Mouse (Mus musculus): ENCODE results near the gene Wdr41. TPM values are rescaled to one million over a fixed set of nuclear protein-coding genes. Genes with fewer than 3 reads are reported as not detected.

Wdr41 gene
- total RNA-seq, 1 experiment from 2014 or later: 18.5 TPM

DNA sequence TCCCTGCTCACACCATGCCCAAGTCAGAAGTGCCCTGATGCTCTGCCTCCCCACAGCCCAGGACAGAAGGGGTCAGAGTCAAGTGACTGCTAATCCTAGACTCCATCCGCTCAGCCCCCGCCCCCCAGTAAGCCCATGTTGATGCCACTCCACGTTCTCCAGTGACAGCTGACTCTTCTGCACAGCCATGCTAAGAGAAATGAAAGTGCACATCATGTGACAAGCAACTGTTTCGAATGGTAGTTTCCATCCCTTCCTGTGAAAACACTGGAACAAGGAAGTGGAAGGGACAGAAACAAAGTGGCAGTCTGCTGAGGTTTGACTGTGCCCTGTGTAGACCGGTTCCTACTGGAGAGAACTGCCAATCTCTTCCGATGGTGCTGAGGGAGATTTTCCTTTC lies 56.8 kb downstream of the Wdr41 start:
- ATAC-seq (replicated peaks; ENCODE audit: low read depth, poor library complexity, severe bottlenecking): peak; percentile 54; the same call in 1 of the 2 replicates

DNA sequence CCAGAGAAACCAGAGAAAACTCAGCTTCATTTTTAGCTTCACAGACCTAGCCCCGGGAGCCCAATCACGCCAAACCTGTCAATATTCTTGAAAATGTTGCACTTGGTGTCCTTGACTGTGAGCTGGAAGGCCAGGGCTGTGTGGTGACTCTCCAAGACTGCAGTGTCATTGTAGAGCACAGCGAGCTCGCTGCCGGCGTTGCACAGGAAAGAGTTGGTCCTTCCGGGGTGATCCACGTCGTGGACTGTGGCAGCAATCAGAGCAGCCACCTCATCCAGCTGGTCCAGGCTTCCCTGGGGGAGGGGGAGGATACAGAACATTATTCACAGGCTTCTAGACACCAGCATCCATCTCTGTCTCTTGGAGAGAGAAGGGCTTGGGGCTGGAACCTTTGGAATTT lies 58.0 kb downstream of the Wdr41 start:
- peak; percentile 50; the same call in 1 of the 2 replicates for ATAC-seq (replicated peaks; ENCODE audit: low read depth, poor library complexity, severe bottlenecking)

DNA sequence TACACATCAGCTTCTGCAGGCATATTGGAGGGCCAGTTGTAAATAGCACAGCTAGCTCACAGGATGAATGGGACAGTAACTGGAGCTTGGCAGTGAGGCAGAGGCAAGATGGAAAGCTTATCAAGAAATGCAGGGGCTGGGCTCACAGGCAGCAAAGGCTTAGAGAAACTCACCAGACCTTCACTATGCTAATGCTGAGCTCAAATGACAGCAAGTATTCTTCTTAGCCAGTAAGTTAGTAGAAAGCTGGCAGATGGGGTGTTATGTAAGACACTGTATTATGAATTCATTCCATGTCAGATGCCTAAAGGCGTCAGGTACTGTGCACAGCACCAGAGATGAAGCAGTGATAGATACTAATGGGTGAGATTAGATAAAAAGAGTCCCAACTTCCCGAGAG lies 58.6 kb downstream of the Wdr41 start:
- no peak for ATAC-seq (replicated peaks; ENCODE audit: low read depth, poor library complexity, severe bottlenecking)

DNA sequence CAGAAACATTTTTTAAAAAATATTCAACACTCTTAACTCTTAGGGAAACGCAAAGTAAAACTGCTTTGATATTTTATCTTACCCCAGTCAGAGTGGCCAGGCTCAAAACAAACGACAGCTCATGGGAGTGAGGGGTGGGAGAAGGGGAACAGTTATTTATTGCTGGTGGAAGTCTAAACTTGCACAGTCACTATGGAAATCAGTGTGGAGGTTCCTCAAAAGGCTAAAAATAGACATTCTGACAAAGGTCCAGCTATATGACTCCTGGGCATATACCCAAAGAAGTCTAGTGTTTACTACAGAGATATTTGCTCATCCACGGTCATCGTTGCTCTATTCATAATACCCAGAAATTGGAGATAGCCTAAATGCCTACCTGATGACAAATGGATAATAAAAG lies 62.1 kb downstream of the Wdr41 start:
- 0 out of 2 replicates have a peak, but pooled peaks have one; percentile 22 for ATAC-seq (replicated peaks; ENCODE audit: low read depth, poor library complexity, severe bottlenecking)

DNA sequence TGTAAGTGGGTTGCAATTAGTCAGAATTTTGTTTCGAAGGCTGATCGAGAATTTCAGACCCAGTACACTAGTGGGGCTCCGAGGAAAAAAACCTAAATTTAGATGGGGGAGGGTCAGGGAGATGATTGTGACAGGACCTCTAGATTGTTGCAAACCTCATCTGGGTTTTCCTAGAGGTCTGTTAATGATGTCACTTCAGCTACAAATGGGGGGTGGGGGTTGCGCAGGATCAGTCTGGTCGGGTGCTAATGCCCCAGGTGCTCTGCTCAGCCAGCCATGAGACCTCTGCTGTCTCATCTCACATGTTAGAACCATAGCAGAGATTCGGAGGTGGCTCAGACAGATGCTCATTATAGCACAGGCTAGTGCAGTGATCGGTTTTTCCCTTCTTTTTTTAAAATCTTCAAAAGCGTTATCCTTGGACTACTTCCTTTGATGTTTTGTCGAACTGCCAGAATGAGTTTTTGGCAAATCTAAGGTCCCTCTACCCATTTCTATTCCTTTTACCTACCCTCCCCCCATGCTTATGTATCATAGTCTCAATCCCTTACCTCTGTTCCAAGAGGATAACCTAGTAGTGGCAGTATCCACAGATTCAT lies 64.1 kb downstream of the Wdr41 start:
- ATAC-seq (replicated peaks; ENCODE audit: low read depth, poor library complexity, severe bottlenecking): no peak

DNA sequence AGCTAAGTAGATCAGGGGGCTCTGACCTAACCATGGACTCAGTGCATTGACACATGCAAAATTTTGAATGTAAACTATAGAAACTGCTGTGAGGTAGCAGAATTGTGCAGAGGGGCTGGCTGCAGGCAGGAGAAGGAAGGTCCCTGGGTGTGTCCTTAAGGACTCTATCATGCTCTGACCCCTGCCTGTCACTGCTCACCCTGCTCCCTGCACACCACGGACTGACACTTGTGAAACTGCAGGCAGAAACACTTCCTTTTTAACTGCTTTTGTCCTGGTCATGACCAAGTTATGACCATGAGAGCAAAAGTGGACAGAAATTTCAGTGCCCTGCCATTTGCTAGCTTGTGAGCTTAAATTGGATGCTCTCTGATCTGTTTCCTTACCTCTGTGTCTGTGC lies 68.0 kb downstream of the Wdr41 start:
- ATAC-seq (replicated peaks; ENCODE audit: low read depth, poor library complexity, severe bottlenecking): no peak

DNA sequence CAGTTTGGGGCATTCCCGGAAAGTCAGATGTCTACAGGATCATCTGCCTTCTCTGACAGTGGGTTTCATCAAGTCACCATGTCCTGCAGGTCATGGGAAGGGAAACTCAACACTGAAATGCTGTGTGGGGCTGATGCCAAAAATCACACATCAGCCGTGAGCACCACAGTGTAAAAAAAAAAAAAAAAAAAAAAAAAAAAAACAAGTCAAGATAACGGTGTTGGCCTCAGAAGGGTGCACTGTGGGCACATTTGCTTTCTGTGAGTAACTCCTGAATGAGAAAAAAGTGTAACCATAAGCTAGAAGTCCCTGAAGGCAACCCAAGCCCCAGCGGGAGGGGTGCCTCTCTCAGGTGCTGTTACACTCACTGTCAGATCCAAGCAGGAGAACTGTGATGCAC lies 74.3 kb downstream of the Wdr41 start:
- no peak for ATAC-seq (replicated peaks; ENCODE audit: low read depth, poor library complexity, severe bottlenecking)

DNA sequence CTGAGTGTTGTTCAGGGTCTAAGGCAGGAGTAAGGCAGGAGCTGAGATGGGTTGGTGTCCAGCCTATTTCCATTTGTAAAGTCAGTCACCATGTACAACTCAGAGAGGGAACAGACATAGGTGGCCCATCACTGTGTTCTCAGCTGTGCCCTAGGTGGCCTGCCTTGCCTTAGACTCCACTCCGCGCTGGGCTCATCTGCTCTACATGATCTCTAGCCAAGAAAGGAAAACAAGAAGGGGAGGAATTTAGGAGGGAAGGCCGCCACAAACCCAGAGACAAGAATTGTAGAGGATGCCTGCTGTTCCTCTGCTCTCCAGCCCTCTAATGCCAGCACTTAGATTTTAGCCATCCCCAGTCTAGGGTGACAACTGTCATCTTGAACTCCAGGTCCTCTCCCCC lies 76.3 kb downstream of the Wdr41 start:
- no peak for ATAC-seq (replicated peaks; ENCODE audit: low read depth, poor library complexity, severe bottlenecking)

DNA sequence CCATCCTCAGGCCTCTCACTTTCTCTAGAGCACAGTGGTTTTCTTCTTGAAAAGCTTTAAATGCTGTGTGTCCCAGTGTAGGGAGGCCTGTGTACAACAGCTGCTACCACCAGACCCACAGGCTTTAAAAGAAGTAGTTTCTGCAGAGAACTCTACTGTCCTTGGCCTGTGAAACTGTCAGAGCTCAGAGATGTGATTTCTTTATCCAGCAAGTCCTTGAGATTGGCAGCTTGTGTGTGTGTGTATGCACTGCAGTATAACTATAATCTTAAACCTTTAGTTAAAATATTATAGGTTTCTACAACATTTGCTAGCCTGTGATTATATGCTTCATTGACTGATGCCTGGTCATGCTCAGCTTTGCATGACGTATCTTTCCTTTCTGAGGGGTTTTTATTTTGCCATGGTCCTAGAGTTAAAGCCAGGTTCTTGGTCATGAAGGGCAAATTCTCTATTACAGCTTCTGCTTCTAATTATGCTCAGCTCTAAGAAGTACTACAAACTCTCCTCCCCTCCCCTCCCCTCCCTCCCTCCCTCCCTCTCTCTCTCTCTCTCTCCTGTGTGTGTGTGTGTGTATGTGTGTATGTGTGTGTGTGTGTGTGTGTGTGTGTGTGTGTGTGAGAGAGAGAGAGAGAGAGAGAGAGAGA lies 79.7 kb downstream of the Wdr41 start:
- no peak for ATAC-seq (replicated peaks; ENCODE audit: low read depth, poor library complexity, severe bottlenecking)

DNA sequence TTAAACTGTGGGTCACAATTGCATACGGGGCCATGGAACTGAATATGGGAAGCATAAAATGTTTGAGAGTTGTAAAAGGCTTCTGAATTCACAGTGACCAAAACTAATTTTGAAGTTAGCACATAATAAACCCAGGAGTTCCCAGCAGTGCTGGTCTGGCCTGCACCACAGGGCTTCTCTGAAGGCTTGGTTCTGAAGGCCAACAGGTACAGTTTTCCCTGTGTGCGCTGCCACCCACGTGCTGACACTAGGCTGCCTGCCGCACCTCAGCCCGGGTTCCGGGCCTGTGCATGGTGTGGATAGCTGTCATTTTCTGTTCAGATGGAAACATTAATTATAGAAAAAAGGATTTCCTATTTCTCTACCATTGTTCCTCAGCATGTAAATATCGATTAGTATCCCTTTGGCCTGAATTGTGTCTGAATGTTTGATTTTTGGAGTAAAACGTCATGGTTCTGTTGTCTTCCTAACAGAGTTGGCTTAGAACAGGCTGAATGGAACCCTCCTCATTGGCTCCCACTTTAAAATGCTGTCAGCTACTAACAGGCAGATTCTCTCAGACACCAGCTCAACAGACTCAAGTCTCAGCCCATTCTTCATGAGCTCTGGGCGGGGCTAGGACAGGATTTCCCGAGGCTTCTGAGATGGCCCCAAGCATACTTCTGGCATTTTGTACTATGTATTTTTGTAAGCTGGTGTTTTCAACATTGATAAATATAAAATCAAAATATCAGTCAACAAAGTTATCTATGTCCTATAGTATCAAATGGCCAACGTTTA lies 80.5 kb downstream of the Wdr41 start:
- ATAC-seq (replicated peaks; ENCODE audit: low read depth, poor library complexity, severe bottlenecking): no peak

DNA sequence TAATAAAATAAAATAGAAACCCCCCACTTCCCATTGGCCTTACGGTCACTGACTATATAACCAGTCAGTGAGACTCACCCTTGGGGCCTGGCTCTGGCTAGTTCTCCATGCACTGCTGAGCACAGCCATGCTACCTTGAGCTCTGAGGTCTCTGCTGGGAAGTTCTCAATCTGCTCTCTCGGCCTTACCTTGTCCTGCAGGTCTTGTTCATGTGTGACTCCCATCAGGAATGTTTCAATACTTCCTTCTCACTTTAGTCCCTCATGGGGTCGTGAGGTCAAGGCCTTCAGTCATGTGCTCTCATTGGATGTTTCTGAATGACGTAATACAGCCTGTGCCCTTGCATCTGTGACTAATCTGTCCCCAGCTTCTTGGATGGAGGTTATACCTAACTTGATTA lies 82.7 kb downstream of the Wdr41 start:
- no peak for ATAC-seq (replicated peaks; ENCODE audit: low read depth, poor library complexity, severe bottlenecking)

DNA sequence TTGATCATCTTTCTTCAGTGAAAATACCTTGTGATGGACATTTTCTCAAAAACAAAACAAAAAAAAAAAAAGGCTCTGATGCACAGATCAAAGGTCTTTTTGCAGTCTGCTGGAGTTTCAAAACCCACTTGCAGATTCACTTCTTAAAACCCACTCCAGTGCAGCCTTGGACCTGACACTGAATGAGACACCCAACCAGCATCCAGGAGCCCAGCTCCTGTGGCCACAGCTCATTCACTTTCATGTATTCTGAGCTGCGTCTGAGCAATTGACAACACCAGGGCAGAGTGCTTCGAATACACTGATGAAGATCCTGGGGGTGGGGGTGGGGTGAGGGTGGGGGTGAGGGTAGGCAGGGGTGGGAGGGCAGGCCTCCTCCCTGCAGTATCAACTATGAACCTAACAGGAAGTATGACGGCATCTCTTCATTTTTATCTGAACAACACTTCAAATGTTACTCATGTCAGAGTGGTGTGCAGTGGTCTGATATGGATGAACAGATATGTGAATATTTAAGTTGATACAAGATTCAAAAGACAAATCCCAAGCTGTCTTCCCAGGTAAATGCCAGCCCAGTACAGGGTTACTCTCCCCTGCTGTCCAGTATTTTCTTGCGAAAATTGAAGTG lies 87.4 kb downstream of the Wdr41 start:
- ATAC-seq (replicated peaks; ENCODE audit: low read depth, poor library complexity, severe bottlenecking): no peak

DNA sequence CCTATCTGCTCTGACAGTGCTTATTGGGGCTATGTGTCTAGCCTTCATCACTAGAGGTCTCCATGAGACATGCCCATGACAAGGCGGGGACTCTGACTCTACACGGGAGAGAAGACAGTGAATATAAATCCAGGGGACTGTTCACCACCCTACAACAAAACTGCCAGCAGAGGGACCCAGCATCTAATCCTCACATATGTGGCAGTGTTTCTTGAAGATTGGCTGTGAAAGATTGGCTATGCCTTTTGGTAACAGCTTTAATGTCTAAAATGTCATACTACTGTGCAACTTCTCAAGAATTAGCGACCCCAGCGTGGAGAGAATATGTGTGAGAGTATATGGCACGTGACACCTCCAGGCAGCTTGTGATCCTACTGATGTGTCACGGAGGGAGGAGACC lies 91.7 kb downstream of the Wdr41 start:
- no peak; the same call in 1 of the 2 replicates for ATAC-seq (replicated peaks; ENCODE audit: low read depth, poor library complexity, severe bottlenecking)

DNA sequence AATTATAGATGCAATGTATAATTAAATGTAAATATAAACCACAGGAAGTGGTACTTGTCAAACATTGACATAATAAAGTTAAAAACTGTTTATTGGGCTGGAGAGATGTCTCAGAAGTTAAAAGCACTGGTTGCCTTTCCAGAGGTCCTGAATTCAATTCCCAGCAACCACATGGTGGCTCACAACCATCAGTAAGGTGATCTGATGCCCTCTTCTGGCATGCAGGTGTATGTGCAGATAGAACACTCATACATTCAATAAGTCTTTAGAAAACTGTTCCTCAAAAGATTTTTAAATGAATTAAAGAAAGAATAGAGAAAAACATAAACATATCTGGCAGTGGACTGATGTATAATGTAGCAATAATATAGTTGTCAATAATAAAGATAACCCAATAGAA lies 94.1 kb downstream of the Wdr41 start:
- ATAC-seq (replicated peaks; ENCODE audit: low read depth, poor library complexity, severe bottlenecking): no peak

Other genes starting within 250 kb of the Wdr41 start
- gene Tbca, start 187.4 kb upstream of the Wdr41 start, total RNA-seq (2017): 199 and 247 TPM in 2 replicates
- not detected in 2 replicates for gene Otp, start 100.7 kb upstream of the Wdr41 start, total RNA-seq (2017)